Mouse (Mus musculus): ENCODE results near the gene Idua.

The Idua gene

GRCm38 (mm10) chr5:108655381-108655780, 4.8 kb upstream of the Idua start:
- DNase-seq (ENCODE audit: low spot score): no peak

- DNase-seq (ENCODE audit: low spot score): no peak
Observed at GRCm38 (mm10) chr5:108655891-108656650, 4.1 kb upstream of the Idua start.

DNA sequence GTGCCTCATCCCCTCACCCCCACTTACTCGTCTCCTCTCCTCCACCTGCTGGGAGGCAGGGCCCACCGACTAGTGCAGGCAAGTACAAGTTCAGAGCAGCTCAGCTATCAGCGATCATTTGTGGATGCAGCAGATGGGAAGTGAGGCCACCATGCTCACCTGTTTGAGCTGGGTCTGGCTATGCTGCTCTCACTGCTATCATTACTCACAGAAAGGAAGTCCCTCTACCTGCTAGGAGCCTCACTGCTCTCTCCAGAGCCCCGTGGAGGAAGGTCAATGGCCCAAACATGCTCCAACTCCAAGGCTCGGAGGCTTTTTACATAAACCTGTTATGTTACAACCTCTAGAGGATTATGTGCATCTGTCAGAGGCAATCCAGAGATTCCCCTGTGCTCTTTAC, 2.7 kb upstream of the Idua start:
- no peak for DNase-seq (ENCODE audit: low spot score)

DNA sequence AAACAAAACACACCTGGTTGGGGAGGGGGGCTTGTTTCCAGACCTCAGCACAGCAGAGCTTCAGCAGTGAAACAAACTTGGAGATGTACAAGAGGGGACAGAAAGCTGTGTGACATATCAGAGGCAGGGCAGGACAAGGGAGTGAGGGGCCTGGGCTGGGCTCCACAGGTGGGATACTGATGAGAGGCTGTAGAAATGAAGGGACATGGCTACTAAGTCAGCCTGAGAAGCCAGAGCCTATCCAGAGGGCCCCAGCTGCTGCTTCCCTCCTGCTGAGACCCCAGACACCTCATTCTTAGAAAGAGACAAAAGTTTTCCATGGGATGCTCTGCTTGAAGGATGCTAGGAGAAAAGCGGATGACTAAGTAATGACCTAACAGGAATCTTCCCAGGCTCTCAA, 1.5 kb upstream of the Idua start:
- no peak for DNase-seq (ENCODE audit: low spot score)

DNA sequence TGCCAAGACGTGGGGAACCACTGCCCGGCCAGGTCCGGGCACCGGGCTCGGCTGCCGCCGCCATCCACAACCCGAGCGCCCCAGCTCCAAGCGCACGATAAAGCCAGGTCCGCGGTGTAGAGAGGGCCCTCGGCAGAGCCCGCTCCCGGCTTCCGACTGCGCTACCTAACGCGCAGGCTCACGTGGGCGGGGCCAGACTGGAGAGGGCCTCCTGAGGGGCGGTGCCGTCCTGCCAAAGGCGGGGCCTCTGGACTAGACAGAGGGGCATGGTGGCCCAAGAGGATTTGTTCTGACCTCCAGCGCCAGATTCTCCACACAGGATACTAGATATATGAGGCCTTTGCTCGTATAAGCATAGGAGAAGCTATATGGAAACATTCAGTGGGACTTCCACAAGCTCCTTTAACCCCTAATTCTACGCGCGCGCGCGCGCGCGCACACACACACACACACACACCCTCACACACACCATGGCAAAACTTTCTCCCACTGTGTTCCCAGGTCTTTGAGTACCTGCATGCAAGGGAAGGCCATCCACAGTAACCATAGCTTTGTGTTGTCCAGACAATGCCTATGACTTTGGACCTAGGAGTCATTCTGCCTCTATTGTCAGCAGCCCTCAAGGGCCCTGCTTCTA, 619 bp downstream of the Idua start:
- DNase-seq (ENCODE audit: low spot score): peak; percentile 84

DNA sequence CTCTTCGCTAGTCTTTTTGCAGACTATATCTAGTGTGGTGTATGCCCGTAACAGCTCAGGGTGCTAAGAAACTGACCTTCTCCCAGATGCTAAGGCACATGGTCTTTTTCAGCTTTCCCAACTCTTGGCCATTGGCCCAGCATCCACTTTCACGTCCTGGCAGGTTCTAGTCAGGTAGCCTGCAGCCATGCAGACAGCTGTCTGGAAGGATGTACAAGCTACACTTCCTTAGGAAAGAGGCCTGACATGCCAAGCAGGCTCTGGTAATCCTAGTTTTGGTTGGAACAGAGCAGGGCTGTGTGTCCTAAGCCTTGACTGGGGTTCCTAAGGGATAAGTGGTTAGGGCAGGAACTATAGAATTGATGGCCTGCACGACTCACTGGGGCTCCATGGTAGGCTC, 2.6 kb downstream of the Idua start:
- no peak for DNase-seq (ENCODE audit: low spot score)

GRCm38 (mm10) chr5:108665066-108665465, 4.9 kb downstream of the Idua start:
- DNase-seq (ENCODE audit: low spot score): no peak

DNA sequence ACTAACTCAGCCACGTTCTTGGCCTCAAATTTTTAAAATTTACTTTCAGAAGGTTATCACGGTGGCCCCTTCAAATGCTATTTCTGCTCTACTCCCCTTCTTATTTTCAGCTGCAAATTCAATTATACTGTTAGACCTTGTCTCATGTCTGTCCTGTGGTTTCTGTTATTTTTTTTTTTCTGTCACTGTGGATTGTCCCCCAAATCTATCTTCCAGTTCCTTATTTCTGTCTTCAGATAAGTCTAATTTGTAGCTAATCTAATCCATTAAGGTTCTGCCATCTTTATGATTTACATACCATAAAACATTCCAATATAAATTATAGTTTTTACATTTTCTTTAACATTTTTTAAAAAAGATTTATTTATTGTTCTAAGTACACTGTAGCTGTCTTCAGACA, 7.2 kb downstream of the Idua start:
- DNase-seq (ENCODE audit: low spot score): no peak

GRCm38 (mm10) chr5:108668387-108668932, 8.3 kb downstream of the Idua start:
- DNase-seq (ENCODE audit: low spot score): no peak

- DNase-seq (ENCODE audit: low spot score): peak; percentile 89
Observed at GRCm38 (mm10) chr5:108668977-108669936, 9.1 kb downstream of the Idua start, which contains the start of gene Dgkq. Gene Dgkq (minus strand): TSS chr5:108669672.

DNA sequence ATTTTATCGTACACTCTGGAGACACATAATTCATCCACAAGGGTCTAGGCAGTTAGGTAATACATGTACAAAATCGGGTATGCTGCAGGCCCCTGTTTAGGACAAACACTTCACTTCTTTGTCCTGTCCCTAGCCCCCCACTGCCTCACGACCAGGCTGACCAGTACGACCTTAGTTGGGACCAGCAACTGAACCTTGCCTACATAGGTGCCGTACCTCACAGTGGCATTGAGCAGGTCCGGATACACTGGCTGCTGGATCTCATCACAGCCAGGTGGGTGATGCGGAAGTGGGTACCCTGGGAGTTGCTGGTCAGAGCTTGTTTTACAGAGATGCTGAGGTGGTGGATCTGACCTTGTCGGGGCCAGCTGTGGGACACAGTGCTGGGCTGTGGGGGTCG, 9.9 kb downstream of the Idua start:
- no peak for DNase-seq (ENCODE audit: low spot score)

DNA sequence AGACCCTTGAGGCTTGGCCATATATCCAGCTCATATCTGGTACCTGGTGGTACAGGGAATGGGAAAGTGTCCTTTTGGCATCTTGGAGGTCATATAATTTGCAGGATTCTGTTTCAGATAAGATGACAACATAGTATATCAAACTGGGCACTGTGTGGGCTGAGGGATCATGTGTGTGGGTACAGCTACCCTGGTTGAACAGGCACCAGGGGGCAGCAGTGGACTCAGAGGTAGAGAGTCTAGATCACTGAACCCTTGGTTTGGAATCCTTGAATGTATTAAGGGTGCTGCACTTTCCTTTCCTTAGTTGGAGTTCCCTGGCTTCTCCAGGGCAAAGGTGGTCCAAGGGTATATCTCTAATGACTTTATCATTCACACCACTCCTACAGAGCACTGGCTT, 10.7 kb downstream of the Idua start:
- no peak for DNase-seq (ENCODE audit: low spot score)

DNA sequence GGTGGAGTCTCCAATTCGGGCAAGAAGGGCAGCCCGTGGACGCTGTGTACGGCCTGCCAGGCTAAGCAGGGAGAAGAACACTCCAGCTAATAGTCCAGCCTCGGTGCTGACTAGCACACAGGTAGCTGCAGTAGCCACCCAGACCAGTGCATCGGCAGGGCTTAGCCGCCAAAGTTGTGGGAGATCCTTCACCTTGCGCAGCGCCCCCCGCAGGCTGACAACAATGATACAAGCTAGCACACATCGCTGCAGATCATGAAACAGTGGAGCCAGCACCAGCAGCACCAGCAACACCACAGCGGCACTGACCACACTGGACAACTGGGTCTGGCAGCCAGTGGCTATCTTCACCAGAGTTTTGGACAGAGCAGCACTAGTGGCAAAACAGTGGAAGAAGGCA, 11.6 kb downstream of the Idua start:
- DNase-seq (ENCODE audit: low spot score): no peak

DNA sequence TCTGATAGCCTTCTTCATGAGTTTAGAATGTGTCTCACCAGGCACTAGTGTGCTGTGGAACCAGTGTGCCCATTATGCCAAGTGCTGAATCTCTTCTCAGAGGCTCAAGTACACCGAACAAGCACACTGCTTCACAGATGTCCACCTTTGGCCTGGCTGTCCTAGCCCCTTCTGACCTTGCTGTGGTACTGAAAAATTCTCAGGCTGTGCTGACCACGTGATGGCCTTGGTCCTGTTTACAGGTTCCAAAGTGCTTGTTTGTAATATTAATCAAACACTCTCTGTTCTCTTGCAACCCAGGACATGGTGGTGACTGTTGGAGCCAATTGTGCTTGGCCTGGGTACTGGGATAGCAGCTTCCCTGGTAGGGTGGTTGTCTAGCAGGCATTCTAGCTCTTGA, 14.5 kb downstream of the Idua start:
- no peak for DNase-seq (ENCODE audit: low spot score)

- no peak for DNase-seq (ENCODE audit: low spot score)
Observed at GRCm38 (mm10) chr5:108675251-108675816, 15.2 kb downstream of the Idua start, which contains the start of gene Slc26a1. Gene Slc26a1 (minus strand): TSS chr5:108675569.

DNA sequence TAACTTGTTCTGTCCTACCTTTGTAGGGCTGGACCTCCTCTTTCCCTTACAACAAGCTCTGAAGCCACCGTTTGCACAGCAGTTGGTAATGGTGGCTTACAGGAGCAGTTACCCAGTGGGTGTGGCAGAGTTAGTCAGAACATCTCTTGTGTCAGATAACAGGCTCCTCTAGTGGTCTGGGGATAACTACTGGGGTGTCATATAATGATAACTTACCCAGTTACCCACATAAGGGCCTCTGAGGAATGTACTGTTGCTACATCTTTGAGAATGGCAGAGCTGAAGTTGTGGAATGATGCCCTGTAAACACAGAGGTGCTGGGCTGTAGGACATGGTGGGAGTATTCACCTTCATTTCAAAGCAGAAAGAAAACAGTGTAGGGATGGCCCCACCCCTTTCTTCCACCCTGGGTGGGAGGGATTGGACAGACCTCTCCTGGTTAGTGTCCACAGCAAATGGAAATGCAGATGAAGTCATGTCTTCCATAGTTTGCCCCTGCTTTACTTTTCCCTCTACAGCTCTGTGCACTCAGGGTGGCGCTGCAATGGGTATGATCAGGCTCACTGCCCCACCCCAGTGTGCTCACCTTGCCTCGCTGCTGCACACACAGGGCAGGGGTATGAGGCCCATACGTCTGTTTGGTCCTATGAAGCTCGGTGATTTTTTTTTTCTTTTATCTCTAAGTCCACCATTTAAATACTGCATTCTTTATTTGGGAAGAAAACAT, 16.8 kb downstream of the Idua start:
- DNase-seq (ENCODE audit: low spot score): no peak

GRCm38 (mm10) chr5:108677605-108678295, 17.6 kb downstream of the Idua start:
- peak; percentile 77 for DNase-seq (ENCODE audit: low spot score)

DNA sequence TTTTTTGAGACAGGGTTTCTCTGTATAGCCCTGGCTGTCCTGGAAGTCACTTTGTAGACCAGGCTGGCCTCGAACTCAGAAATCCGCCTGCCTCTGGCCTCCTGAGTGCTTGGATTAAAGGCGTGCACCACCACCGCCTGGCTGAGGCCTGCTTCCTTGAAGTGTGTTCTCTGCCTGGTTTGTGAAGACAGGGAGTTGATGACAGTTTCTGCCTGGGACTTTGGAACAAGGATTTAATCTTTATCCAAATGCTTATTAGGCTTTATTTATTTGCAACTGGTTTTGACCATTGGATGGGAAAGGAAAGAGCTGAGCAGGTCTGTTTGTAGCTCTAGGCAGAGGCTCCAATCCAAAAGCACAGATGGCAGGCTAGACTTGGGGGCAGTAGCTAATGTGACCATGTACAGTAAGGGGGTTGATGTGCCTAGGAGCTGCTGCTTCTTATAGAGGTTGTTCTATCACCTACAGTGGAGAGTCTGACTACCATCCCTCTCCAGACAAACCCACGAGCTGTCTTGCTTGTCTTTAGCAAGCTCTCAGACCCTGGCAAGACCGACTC, 18.2 kb downstream of the Idua start:
- DNase-seq (ENCODE audit: low spot score): no peak

DNA sequence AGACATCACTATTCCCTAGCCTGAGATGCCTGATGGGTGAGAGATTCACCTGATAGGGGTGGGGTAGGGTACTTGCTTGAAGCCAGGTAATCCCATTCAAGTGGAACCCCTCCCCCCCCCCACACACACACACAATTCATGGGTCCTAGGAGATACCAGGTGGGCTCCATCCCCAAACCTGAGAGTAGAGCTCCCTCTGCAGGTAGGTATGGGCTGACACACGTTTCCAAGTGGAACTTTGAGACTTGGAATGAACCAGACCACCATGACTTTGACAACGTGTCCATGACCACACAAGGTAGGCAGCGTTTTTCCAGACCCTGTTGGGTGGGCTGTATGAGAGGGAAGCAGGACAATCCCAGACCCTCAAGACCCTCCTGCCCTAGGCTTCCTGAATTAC, 19.8 kb downstream of the Idua start:
- no peak for DNase-seq (ENCODE audit: low spot score)

- DNase-seq (ENCODE audit: low spot score): no peak
Observed at GRCm38 (mm10) chr5:108680871-108681270, 20.7 kb downstream of the Idua start.

All from left cerebral cortex, adult 11 months (tissue).